Mouse (Mus musculus) B cell, adult 2 months (primary cell): Measurements from ENCODE around the gene Tnrc6b.
"Not testable (repeated sequence)": the region's sequence is repeated elsewhere in the genome, so short reads cannot be mapped to it uniquely, and the experiment has no call there.

ENCODE experiments used
- DNase-seq, 2 experiments: peaks; one replicate each; pipeline ENCODE4 v3.0.0; 2022

Tnrc6b gene

GRCm38 (mm10) chr15:80797757-80798156 is 86.6 kb downstream of the Tnrc6b start:
- DNase-seq = peak; percentile 40 to 45

- DNase-seq = peak; percentile 85 to 89
Measured at GRCm38 (mm10) chr15:80798367-80799073, 87.4 kb downstream of the Tnrc6b start.

GRCm38 (mm10) chr15:80799074-80799633 is 88.0 kb downstream of the Tnrc6b start:
- peak; percentile 46 to 48 for DNase-seq

- peak; percentile 17 to 31 for DNase-seq
Measured at GRCm38 (mm10) chr15:80799634-80800137, 88.6 kb downstream of the Tnrc6b start.

GRCm38 (mm10) chr15:80800201-80800600 is 89.1 kb downstream of the Tnrc6b start:
- no peak for DNase-seq

GRCm38 (mm10) chr15:80800765-80801164 is 89.7 kb downstream of the Tnrc6b start:
- peak in 1 of 2 experiments; percentile 7 for DNase-seq

GRCm38 (mm10) chr15:80801597-80801996 is 90.5 kb downstream of the Tnrc6b start:
- DNase-seq = no peak

- DNase-seq = no peak
Measured at GRCm38 (mm10) chr15:80807162-80807561, 96.0 kb downstream of the Tnrc6b start.

GRCm38 (mm10) chr15:80810226-80810625 is 99.1 kb downstream of the Tnrc6b start:
- DNase-seq = no peak

GRCm38 (mm10) chr15:80812840-80813239 is 101.7 kb downstream of the Tnrc6b start:
- peak; percentile 27 for DNase-seq

- no peak for DNase-seq
Measured at GRCm38 (mm10) chr15:80814792-80815191, 103.7 kb downstream of the Tnrc6b start.

GRCm38 (mm10) chr15:80822276-80822675 is 111.2 kb downstream of the Tnrc6b start:
- DNase-seq = no peak

GRCm38 (mm10) chr15:80831170-80831569 is 120.1 kb downstream of the Tnrc6b start:
- DNase-seq = no peak

GRCm38 (mm10) chr15:80832808-80833207 is 121.7 kb downstream of the Tnrc6b start:
- no peak for DNase-seq

GRCm38 (mm10) chr15:80836246-80836645 is 125.1 kb downstream of the Tnrc6b start:
- DNase-seq = no peak

GRCm38 (mm10) chr15:80838836-80839235 is 127.7 kb downstream of the Tnrc6b start:
- DNase-seq = no peak

GRCm38 (mm10) chr15:80839653-80840420 is 128.7 kb downstream of the Tnrc6b start:
- no peak for DNase-seq

GRCm38 (mm10) chr15:80844262-80844661 is 133.1 kb downstream of the Tnrc6b start:
- DNase-seq = peak in 1 of 2 experiments; percentile 13

- no peak for DNase-seq
Measured at GRCm38 (mm10) chr15:80844926-80845325, 133.8 kb downstream of the Tnrc6b start.

GRCm38 (mm10) chr15:80850004-80850403 is 138.9 kb downstream of the Tnrc6b start:
- no peak for DNase-seq

GRCm38 (mm10) chr15:80850682-80851475 is 139.8 kb downstream of the Tnrc6b start:
- no peak for DNase-seq

- DNase-seq = no peak
Measured at GRCm38 (mm10) chr15:80852122-80852521, 141.0 kb downstream of the Tnrc6b start.

- DNase-seq = not testable (repeated sequence)
Measured at GRCm38 (mm10) chr15:80852527-80852926, 141.4 kb downstream of the Tnrc6b start.
